Mouse (Mus musculus) left cerebral cortex, adult 8-10 months (tissue): ENCODE measurements at regions not wholly inside any gene's neighbourhood (a gene's known extent, or its start where the extent isn't known, plus 50 kb on each side); places are given as distances from the start of the nearest gene placed in this dataset.

Experiments
- DNase-seq, 2 experiments: peaks; one replicate each; pipeline ENCODE4 v3.0.0; 2022; ENCODE audit warnings: low spot score in 2 of 2

DNA sequence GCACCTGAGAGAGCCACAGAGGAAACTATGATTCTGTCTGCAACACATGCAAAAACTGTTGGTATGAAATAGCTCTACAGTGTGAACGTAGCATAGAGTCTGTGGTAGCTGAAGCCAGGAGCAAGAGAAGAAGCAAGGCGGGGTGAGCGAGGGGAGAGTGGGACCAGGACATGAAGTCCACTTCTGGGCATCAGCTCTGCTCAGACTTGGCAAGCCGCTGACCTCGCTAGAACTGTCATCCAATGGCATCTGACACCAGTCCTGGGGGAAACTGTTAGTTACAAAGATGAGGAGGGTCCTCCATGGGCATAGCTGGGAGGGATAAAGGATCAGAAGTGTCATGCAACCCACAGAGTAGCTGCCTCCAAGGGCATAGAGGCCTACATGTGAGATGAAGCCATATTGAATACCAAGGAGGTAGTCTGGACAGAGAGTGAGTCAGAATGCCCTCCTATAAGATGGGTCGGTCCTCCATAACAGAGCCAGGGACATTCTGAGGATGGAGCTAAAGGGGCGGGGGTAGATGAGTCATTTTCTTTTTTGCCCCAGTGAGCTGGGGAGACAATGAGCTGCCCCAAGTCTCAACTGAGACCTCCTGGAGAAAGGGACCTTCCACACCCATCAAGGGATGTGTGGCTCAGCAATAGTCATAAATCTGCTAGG, 102.0 kb downstream of the 1810010D01Rik start:
- DNase-seq, result no peak

DNA sequence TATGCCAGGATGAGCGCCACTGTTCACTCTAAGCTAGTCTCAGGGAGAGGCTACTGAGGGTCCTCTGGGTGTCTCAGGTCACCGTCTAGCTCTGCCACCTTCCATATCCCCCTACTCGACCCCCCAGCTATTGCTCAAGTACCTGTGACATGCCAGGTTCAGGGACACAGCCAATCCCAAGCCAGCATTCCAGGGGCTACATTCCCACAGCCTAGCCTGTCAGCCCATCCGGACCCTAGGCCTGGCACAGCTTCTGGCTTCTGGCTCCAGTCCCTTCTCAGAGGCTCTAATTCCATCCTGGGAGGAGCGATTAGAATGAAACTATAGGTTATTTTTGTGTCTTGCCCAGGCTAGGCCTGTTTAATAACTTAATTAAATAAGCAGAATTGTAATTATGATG, 105.2 kb downstream of the 1810010D01Rik start:
- no peak for DNase-seq

- DNase-seq, result peak in 1 of 2 experiments; percentile 35
These were observed 105.7 kb downstream of the 1810010D01Rik start for GRCm38 (mm10) chr7:145102216-145102615.

DNA sequence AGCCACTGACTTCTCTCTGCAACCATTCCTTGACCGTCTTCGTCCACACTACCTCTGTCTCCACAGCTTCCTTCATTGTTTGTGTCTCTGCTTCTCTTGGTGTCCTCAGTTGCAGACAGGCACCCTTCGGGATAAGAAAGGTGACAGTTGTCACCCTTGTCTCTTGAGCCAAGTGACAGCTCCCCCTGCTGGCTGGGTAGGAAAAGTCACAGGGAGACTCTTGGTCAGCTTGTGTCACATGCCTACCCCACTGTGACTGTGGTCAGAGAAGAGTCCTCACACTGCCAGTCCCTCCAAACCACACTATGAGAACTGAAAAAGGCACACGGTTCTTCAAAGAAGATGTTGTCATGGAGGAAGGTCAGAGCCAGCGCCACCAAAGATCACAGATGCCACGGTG, 109.6 kb downstream of the 1810010D01Rik start:
- DNase-seq, result no peak

GRCm38 (mm10) chr7:145094134-145094526, 113.8 kb downstream of the 1810010D01Rik start:
- no peak for DNase-seq

DNA sequence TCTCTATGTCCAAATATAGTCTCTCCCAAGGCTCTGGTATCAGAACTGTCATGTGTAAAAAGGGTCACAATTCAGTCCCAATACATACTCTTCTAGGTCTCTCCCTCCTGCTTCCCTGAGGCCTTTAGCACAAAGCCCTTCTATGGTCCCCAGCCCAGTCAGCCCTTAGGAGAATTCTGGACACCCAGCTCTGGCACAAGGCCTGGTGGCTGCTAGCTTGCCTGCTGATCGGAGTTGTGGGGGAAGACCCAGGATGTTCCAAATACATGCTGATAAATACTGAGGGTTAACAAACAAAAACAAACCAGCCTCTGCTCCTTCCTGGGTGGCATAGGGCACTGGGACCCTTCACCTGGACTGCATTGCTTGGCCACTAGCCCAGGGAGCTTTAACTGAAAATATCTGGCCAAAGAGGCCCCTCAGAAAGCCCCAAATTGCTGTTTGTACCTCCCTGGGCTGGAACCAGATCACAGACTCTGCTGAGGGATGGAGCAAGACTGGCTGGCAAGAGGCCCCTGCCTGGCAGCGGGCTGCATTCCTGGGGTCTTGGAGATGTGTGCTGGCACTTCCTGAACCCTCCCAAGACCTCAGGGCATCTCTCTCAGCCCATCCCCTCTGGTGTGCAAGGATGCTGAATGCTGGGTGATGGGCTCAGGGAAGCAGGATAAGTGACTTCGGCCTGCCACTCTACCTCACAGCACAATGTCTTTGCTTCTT, 114.3 kb downstream of the 1810010D01Rik start:
- no peak for DNase-seq

DNA sequence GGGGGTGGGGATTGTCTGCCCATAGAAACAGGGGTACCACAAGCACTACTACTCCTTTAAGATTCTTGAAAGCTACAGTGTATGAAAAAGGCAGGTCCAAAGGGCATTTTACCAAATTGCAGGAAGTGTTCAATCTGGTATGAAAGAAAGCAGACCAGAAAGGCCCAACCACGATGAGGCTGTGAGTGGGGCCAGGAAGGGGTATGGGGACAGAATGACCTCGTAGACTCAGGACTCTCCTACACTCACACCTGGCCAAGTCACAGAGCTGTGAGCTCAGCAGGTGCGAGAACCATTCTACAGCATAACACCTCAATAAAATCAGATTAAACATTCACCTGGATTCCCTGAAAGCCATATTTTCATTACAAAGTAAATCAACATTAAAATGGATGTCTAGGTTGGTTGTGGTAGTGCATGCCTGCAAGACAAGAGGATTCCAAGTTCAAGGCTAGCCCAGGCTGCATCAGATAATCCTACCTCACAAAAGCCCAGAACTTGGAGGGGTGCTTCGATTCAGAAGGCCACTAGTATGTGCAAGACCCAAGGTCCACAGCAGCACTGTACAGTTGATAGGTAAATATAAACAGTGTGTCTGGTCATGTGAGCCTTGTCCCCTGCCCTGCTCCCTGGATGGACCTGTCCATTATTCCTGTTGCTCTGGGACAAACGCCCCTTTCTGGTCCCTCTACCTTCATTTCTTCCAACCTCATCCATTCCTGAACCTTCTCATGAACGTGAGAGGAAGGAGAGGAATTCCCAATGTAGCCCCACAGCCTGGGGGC, 115.3 kb downstream of the 1810010D01Rik start:
- no peak for DNase-seq

- DNase-seq, result no peak
These were observed 117.1 kb downstream of the 1810010D01Rik start for GRCm38 (mm10) chr7:145090849-145091248.

DNA sequence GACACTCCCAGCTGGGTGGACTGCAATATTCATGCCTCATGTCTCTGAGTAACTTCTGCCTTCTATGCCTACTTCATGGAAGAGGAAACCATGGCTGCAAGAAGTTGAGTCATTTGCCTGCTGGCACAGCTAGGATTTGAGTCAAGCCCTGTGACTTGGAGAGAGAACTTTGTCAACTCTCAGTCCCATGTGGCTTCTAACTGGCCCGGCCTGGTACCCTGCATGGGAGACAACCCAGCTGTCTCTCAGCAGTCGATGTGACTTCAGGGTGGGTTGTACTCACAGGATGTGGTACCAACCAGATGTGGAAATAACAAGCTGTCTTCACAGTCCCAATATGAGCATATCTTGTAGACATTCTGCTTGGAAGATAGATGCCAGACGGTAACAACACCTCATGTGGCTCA, 118.6 kb downstream of the 1810010D01Rik start:
- no peak for DNase-seq

- DNase-seq, result no peak
These were observed 119.3 kb downstream of the 1810010D01Rik start for GRCm38 (mm10) chr7:145088655-145089054.

GRCm38 (mm10) chr7:145087790-145088189, 120.1 kb downstream of the 1810010D01Rik start:
- no peak for DNase-seq

GRCm38 (mm10) chr7:145082917-145083752, 124.8 kb downstream of the 1810010D01Rik start:
- DNase-seq, result no peak

- DNase-seq, result no peak
These were observed 132.5 kb upstream of the Ccnd1 start for GRCm38 (mm10) chr7:145071996-145072790.

GRCm38 (mm10) chr7:145071533-145071932, 131.8 kb upstream of the Ccnd1 start:
- DNase-seq, result no peak

DNA sequence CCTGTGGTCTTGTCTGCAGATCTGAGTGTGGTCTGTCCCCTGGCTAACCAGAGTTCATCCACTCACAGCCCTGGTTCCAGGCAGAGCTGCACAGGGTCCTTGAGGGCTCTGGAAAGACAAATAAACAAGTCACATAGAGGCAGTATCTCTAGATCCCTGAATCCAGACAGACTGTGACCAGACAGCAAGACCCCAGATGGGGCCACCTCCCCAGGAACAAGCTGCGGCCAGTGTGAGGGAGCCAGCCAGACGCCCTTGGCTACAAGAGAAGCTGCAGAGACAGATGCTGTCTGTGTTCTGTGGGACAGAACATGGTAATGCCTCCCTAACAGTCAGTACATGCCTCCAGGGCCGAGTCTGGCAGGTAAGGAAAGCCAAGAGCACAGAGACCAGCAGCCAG, 127.6 kb upstream of the Ccnd1 start:
- DNase-seq, result no peak

- no peak for DNase-seq
These were observed 116.6 kb upstream of the Ccnd1 start for GRCm38 (mm10) chr7:145056320-145056719.

DNA sequence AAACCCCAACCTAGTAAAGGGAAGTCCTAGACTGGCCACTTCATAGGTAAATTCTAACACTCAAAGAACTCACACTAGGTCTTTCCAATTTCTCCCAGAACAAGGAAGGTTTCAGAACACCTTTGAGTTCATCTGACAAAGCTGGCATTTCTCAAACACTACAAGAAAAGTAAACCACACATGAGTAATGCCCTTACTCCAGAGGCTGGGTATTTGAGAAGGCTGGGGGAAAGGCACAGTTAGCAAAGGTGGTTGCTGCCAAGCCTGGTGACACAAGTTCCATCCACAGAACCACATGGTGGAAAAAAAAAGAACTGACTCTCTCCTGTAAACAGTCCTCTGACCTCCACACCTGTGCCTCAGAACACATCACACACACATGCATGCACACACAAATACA, 111.9 kb upstream of the Ccnd1 start:
- DNase-seq, result no peak

DNA sequence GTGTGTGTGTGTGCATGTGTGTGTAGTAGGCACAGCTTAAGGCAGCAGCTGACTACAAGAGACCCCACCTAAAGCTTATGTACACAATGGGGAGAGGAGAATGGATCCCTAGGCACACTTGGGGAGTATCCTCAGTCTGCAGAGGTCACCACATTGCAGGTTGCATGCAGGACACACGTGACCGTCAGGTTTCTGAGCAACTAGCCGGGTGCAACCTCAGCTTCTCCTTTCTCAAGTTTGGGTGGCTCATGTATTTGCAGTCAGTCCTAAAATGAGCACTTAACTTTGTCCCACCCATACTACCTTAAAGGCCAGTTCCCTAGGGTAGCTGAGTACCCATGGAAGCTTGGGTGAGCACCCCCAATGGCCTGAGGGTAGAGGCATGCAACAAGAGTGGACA, 111.0 kb upstream of the Ccnd1 start:
- DNase-seq, result no peak

DNA sequence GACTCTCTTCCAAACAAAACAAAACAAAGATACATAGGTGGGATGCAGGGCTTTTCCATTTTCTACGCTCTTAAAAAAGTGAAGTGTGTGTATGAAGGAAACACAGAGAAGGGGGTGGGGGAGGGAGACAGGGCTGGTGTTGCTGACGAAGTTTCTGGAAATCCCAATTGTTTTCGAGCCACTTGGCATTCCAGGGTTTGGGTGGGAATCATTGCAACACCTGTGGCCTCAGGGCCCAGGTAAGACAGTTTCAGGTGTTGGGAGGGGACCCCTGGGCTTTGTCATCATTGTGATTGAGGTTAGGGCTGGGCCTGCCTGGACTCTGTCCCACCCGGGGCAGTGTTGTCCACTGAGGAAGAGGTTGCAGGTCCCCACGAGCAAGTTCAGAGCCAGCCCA, 108.8 kb upstream of the Ccnd1 start:
- DNase-seq, result no peak

DNA sequence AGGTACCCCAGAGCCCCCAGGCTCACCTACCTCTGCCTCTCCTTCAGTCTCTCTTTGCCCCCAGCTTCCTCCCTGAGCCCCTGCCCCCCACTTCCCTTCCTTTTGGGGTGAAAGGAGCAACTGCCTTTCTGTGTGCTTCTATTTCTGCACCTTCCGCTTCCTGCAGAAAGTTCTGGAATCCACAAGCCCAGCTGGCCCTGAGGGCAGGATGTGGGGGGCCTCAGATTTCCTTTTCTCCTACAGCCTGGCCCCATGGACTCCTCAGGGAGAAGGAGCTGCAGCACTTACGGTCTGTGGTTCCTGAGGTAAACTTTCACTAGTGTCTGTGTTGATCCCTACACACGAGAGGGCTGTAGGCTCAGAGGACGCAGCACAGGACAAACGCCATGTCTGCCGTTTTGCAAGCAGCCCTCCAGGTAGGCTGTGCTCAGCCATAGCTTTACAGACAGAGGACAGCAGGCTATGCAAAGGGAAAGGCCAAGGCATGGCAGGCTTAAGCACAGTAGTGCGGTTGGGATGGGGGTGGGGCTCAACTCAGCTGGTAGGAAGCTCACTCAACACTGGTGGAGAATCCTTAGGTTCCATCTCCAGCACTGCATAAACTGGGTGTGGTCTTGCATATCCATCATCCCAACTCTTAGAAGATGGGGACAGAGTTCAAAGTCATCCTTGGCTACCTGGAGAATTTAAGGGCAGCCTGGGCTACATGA, 108.2 kb upstream of the Ccnd1 start:
- DNase-seq, result no peak
